Mouse (Mus musculus) E14TG2a.4 (cell line): ENCODE data around the gene Zfp457.

ENCODE experiments used
- H3K27me3 ChIP-seq: 2 replicates; pipeline ENCODE4 v1.6.1; 2014; ENCODE audit warnings: low read length, control low read depth; ENCODE audit not compliant: insufficient read depth
- H3K36me3 ChIP-seq: 2 replicates; pipeline ENCODE4 v1.6.1; 2014; ENCODE audit warnings: low read length, control low read depth; ENCODE audit not compliant: insufficient read depth
- H3K4me1 ChIP-seq: replicated peaks from 2 replicates; pipeline ENCODE4 v1.6.1; 2014; ENCODE audit warnings: low read depth, low read length, control low read depth
- H3K4me3 ChIP-seq: replicated peaks from 2 replicates; pipeline ENCODE4 v1.5.1; 2014; ENCODE audit warnings: mild to moderate bottlenecking, low read length
- H3K9me3 ChIP-seq: 2 replicates; pipeline ENCODE4 v1.6.1; 2014; ENCODE audit warnings: low read length, control low read depth
- CTCF ChIP-seq: conservative IDR thresholded peaks from 2 replicates; pipeline ENCODE4 v1.5.1; 2014; ENCODE audit warnings: low read length
- NANOG ChIP-seq: IDR thresholded peaks from 2 replicates; pipeline ENCODE4 v1.6.1; 2014; ENCODE audit warnings: borderline replicate concordance, low read length, mixed read lengths
- POU5F1 ChIP-seq: IDR thresholded peaks from 2 replicates; pipeline ENCODE4 v1.6.1; 2014; ENCODE audit warnings: low read length, borderline replicate concordance

Gene Zfp457

DNA sequence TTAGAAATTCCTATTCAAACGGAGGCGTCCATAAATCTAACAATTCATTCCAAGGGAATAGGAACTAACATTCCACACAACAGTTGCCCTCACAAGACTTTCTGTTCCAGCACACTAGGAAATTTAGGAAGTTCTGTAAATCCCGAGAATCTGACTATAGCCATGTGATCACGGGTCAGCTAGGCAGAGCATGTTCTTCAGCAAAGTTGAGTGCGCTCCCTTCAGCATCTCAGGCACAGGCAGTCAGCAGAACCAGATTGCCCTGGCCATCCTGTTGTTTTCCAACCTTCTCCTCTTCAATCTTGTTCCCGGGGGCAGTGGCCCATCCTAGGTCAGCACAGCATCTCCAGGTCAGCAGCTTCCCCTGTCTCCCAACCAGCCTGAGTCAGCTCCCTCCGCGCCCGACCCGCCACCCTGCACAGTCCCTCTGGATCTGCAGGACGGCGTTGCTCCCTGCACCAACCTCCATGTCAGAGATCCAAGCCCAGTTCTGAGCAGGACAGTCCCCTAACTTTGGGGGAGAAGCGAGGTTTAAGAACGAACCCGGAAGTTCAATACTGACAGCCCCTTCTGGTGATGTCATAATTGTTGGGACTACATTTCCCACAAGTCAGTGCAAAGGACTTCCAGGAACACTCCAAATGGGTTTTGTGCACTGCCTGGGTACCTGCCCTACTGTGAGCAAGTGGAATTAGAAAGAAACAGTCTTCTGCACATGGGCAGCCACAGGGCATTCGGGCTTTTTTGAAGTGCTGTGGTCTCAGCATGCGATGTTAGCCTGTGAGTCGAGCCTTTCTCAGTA lies 37.5 kb downstream of the Zfp457 start:
- no peaks in the 10 kb centered on the region for H3K36me3 ChIP-seq
- H3K27me3 ChIP-seq = no peaks in the 10 kb centered on the region
- peak overlapping the region; percentile 83 for H3K4me3 ChIP-seq
- no peaks in the 10 kb centered on the region for H3K9me3 ChIP-seq
- H3K4me1 ChIP-seq = peaks cover 3% of the 10 kb centered on the region; the same call in 1 of the 2 replicates
- TF ChIP-seq NANOG (no peak), POU5F1 (no peak), CTCF (no peak)
